Mouse (Mus musculus) CD4-positive, CD25-positive, alpha-beta regulatory T cell, adult 2 months (primary cell): ENCODE data around the gene Clybl.

Experiments
- DNase-seq: peaks from one replicate; pipeline ENCODE4 v3.0.0-alpha.2; 2012; ENCODE audit warnings: low read depth, low spot score

The Clybl gene

GRCm38 (mm10) chr14:122181078-122181814 is at the start of gene Clybl:
Clybl (plus strand) TSS chr14:122181704.
- peak; percentile 91 for DNase-seq

- no peak for DNase-seq
Observed at GRCm38 (mm10) chr14:122136368-122136928, 45.1 kb upstream of the Clybl start.

- DNase-seq = no peak
Observed at GRCm38 (mm10) chr14:122137234-122137633, 44.3 kb upstream of the Clybl start.

- no peak for DNase-seq
Observed at GRCm38 (mm10) chr14:122140126-122140525, 41.4 kb upstream of the Clybl start.

- DNase-seq = no peak
Observed at GRCm38 (mm10) chr14:122143585-122144269, 37.8 kb upstream of the Clybl start.

- no peak for DNase-seq
Observed at GRCm38 (mm10) chr14:122145374-122145773, 36.1 kb upstream of the Clybl start.

GRCm38 (mm10) chr14:122150616-122151015 is 30.9 kb upstream of the Clybl start:
- DNase-seq = no peak

GRCm38 (mm10) chr14:122157738-122158137 is 23.8 kb upstream of the Clybl start:
- DNase-seq = no peak

GRCm38 (mm10) chr14:122160916-122161315 is 20.6 kb upstream of the Clybl start:
- DNase-seq = no peak

- no peak for DNase-seq
Observed at GRCm38 (mm10) chr14:122168912-122169311, 12.6 kb upstream of the Clybl start.

GRCm38 (mm10) chr14:122170202-122170781 is 11.2 kb upstream of the Clybl start:
- no peak for DNase-seq

- DNase-seq = no peak
Observed at GRCm38 (mm10) chr14:122171031-122171430, 10.5 kb upstream of the Clybl start.

- no peak for DNase-seq
Observed at GRCm38 (mm10) chr14:122176263-122176798, 5.2 kb upstream of the Clybl start.

GRCm38 (mm10) chr14:122179262-122179661 is 2.2 kb upstream of the Clybl start:
- no peak for DNase-seq

GRCm38 (mm10) chr14:122181815-122182157 is 282 bp downstream of the Clybl start:
- no peak for DNase-seq

- no peak for DNase-seq
Observed at GRCm38 (mm10) chr14:122182220-122182619, 716 bp downstream of the Clybl start.

GRCm38 (mm10) chr14:122183974-122184373 is 2.5 kb downstream of the Clybl start:
- DNase-seq = no peak

GRCm38 (mm10) chr14:122188250-122188649 is 6.7 kb downstream of the Clybl start:
- no peak for DNase-seq

GRCm38 (mm10) chr14:122189901-122190300 is 8.4 kb downstream of the Clybl start:
- DNase-seq = no peak

GRCm38 (mm10) chr14:122190527-122190926 is 9.0 kb downstream of the Clybl start:
- DNase-seq = no peak

GRCm38 (mm10) chr14:122190941-122191510 is 9.5 kb downstream of the Clybl start:
- DNase-seq = peak; percentile 84

GRCm38 (mm10) chr14:122194630-122195029 is 13.1 kb downstream of the Clybl start:
- no peak for DNase-seq
